Mouse (Mus musculus): ENCODE measurements around the gene Dgkq.

Gene Dgkq

GRCm38 (mm10) chr5:108689091-108689490 is 19.6 kb upstream of the Dgkq start:
- DNase-seq (ENCODE audit: low spot score), result no peak

GRCm38 (mm10) chr5:108680871-108681270 is 11.4 kb upstream of the Dgkq start:
- no peak for DNase-seq (ENCODE audit: low spot score)

GRCm38 (mm10) chr5:108679909-108680308 is 10.4 kb upstream of the Dgkq start:
- no peak for DNase-seq (ENCODE audit: low spot score)

GRCm38 (mm10) chr5:108678296-108678854 is 8.9 kb upstream of the Dgkq start:
- DNase-seq (ENCODE audit: low spot score), result no peak

GRCm38 (mm10) chr5:108677605-108678295 is 8.3 kb upstream of the Dgkq start:
- no peak for DNase-seq (ENCODE audit: low spot score)

- no peak for DNase-seq (ENCODE audit: low spot score)
Measured at GRCm38 (mm10) chr5:108676772-108677498, 7.5 kb upstream of the Dgkq start.

GRCm38 (mm10) chr5:108675251-108675816 is 5.9 kb upstream of the Dgkq start, which contains the start of gene Slc26a1:
Gene Slc26a1 (minus strand): TSS chr5:108675569.
- DNase-seq (ENCODE audit: low spot score), result no peak

- no peak for DNase-seq (ENCODE audit: low spot score)
Measured at GRCm38 (mm10) chr5:108674624-108675023, 5.2 kb upstream of the Dgkq start.

- no peak for DNase-seq (ENCODE audit: low spot score)
Measured at GRCm38 (mm10) chr5:108671757-108672156, 2.3 kb upstream of the Dgkq start.

- peak; percentile 22 for DNase-seq (ENCODE audit: low spot score)
Measured at GRCm38 (mm10) chr5:108670785-108671184, 1.3 kb upstream of the Dgkq start.

- no peak for DNase-seq (ENCODE audit: low spot score)
Measured at GRCm38 (mm10) chr5:108669986-108670385, 514 bp upstream of the Dgkq start.

- DNase-seq (ENCODE audit: low spot score), result no peak
Measured at GRCm38 (mm10) chr5:108668387-108668932, 1.0 kb downstream of the Dgkq start.

GRCm38 (mm10) chr5:108667370-108667769 is 2.1 kb downstream of the Dgkq start:
- DNase-seq (ENCODE audit: low spot score), result no peak

- DNase-seq (ENCODE audit: low spot score), result no peak
Measured at GRCm38 (mm10) chr5:108665066-108665465, 4.4 kb downstream of the Dgkq start.

GRCm38 (mm10) chr5:108662772-108663171 is 6.7 kb downstream of the Dgkq start:
- DNase-seq (ENCODE audit: low spot score), result no peak

GRCm38 (mm10) chr5:108660632-108661268 is 8.7 kb downstream of the Dgkq start:
- peak; percentile 80 for DNase-seq (ENCODE audit: low spot score)

GRCm38 (mm10) chr5:108659698-108660631 is 9.5 kb downstream of the Dgkq start, which contains the start of gene Idua:
Gene Idua (plus strand): TSS chr5:108660331.
- DNase-seq (ENCODE audit: low spot score), result no peak

- no peak for DNase-seq (ENCODE audit: low spot score)
Measured at GRCm38 (mm10) chr5:108658611-108659010, 10.9 kb downstream of the Dgkq start.

- no peak for DNase-seq (ENCODE audit: low spot score)
Measured at GRCm38 (mm10) chr5:108657406-108657805, 12.1 kb downstream of the Dgkq start.

- DNase-seq (ENCODE audit: low spot score), result no peak
Measured at GRCm38 (mm10) chr5:108655891-108656650, 13.4 kb downstream of the Dgkq start.
